Comparison of ENCODE assay signal across 28 mouse cellular contexts in genomic region chr3:36275502-36275901, GRCm38 (mm10). TPM values are rescaled to one million over a fixed set of nuclear protein-coding genes. Genes with fewer than 3 reads are reported as not detected.
"Had no signal": no experiment of that assay in that cellular context is flagged by ENCODE, and none has a peak within 500 bp of the region (broad histone marks: within the 10 kb centered on the region; RNA-seq: fewer than 3 reads in every experiment).

No protein-coding gene starts in this region.

- H3K27me3 ChIP-seq: limb, embryonic 13.5 days; liver, embryonic 12.5 days; liver, embryonic 15.5 days; megakaryocyte, embryonic 14.5 days; midbrain, embryonic 13.5 days; neural tube, embryonic 13.5 days had no signal

- H3K4me3 ChIP-seq: left cerebral cortex, adult 2 months; limb, embryonic 10.5 days; limb, embryonic 13.5 days; liver, embryonic 12.5 days; liver, embryonic 15.5 days; megakaryocyte, embryonic 14.5 days; midbrain, embryonic 10.5 days; midbrain, embryonic 13.5 days; myocyte; neural tube, embryonic 13.5 days had no signal

- H3K9ac ChIP-seq: limb, embryonic 13.5 days; liver, embryonic 12.5 days; liver, embryonic 15.5 days; lung, embryonic 14.5 days; midbrain, embryonic 13.5 days; neural tube, embryonic 13.5 days had no signal

- H3K9me3 ChIP-seq: limb, embryonic 10.5 days; limb, embryonic 13.5 days; liver, embryonic 12.5 days; liver, embryonic 15.5 days; megakaryocyte, embryonic 14.5 days; midbrain, embryonic 10.5 days; midbrain, embryonic 13.5 days; neural tube, embryonic 13.5 days had no signal

- ATAC-seq: liver, embryonic 12.5 days; lung, postnatal 0 days; midbrain, embryonic 13.5 days; midbrain, embryonic 16.5 days had no signal

- H3K4me2 ChIP-seq: limb, embryonic 13.5 days; liver, embryonic 12.5 days; liver, embryonic 15.5 days; lung, embryonic 14.5 days; midbrain, embryonic 13.5 days; neural tube, embryonic 13.5 days had no signal

- H3K4me1 ChIP-seq: limb, embryonic 10.5 days; liver, embryonic 12.5 days; liver, embryonic 15.5 days; midbrain, embryonic 10.5 days; midbrain, embryonic 13.5 days; neural tube, embryonic 13.5 days had no signal

- DNase-seq: kidney, adult 2 months; kidney, postnatal 25 days; layer of hippocampus, postnatal 36 days; liver; lung, embryonic 14.5 days; thymus, adult 18-20 months; thymus, postnatal 36 days had no signal

- H3K36me3 ChIP-seq: limb, embryonic 10.5 days; limb, embryonic 13.5 days; liver, embryonic 12.5 days; liver, embryonic 15.5 days; midbrain, embryonic 10.5 days; midbrain, embryonic 13.5 days; neural tube, embryonic 13.5 days had no signal

- H3K27ac ChIP-seq: kidney, postnatal 0 days; left cerebral cortex, adult 2 months; limb, embryonic 10.5 days; limb, embryonic 13.5 days; liver, embryonic 12.5 days; liver, embryonic 15.5 days; macrophage; midbrain, embryonic 10.5 days; midbrain, embryonic 13.5 days; neural tube, embryonic 13.5 days had no signal

RNA-seq across cellular contexts. Expression of gene Qrfpr, which starts 53.4 kb away (rescaled TPM):
- total RNA-seq: monocyte, adult 5-6 weeks; neutrophil, adult 5-6 weeks had no signal
- polyA plus RNA-seq: kidney, adult 2 months; kidney, embryonic 14.5 days; kidney, postnatal 0 days; large intestine, adult 2 months; liver, embryonic 12.5 days; liver, embryonic 15.5 days; macrophage; midbrain, embryonic 10.5 days; myocyte; small intestine, adult 2 months; stomach, embryonic 16.5 days; testis, adult 2 months had no signal
